Comparison of ENCODE assay signal across 24 mouse cellular contexts in genomic region chr13:63735739-63736138, GRCm38 (mm10).
DNase-seq lines count a peak whose midpoint lies in the region; ATAC-seq and TF ChIP-seq lines count a peak whose summit lies in the region.
"Had no signal": no experiment of that assay in that cellular context is flagged by ENCODE, and none has a peak within 500 bp of the region (broad histone marks: within the 10 kb centered on the region; RNA-seq: fewer than 3 reads in every experiment).

No protein-coding gene starts in this region.

- H3K36me3 ChIP-seq in embryonic facial prominence, embryonic 11.5 days (replicated peaks; ENCODE audit: control insufficient read depth, insufficient read depth, low read depth, low read length) = no peaks in the 10 kb centered on the region
- no peaks in the 10 kb centered on the region for H3K36me3 ChIP-seq in embryonic facial prominence, embryonic 10.5 days (replicated peaks)
- H3K36me3 ChIP-seq in embryonic facial prominence, embryonic 14.5 days (ENCODE audit: control insufficient read depth, insufficient read depth, low read length) = no peaks in the 10 kb centered on the region
- H3K36me3 ChIP-seq in forebrain, postnatal 0 days (ENCODE audit: insufficient read depth) = no peaks in the 10 kb centered on the region
- H3K36me3 ChIP-seq: G1E; heart, embryonic 10.5 days; heart, embryonic 13.5 days; hindbrain, embryonic 12.5 days; hindbrain, embryonic 15.5 days had no signal

- H3K4me2 ChIP-seq in embryonic facial prominence, embryonic 11.5 days (ENCODE audit: low read depth, low read length) = no peak overlapping the region
- H3K4me2 ChIP-seq in embryonic facial prominence, embryonic 14.5 days (ENCODE audit: low read depth, low read length) = no peak overlapping the region
- no peak overlapping the region for H3K4me2 ChIP-seq in forebrain, postnatal 0 days (ENCODE audit: low read depth)
- H3K4me2 ChIP-seq: heart, embryonic 13.5 days; hindbrain, embryonic 12.5 days; hindbrain, embryonic 15.5 days had no signal

- no peak; the same call in 1 of the 2 replicates for ATAC-seq in embryonic facial prominence, embryonic 11.5 days (replicated peaks; ENCODE audit: insufficient number of reproducible peaks, low FRiP score, low TSS enrichment, low read depth)
- ATAC-seq in embryonic facial prominence, embryonic 14.5 days (ENCODE audit: low read depth) = peak; percentile 55; the same call in 1 of the 2 replicates
- ATAC-seq in forebrain, postnatal 0 days = no peak
- ATAC-seq: forebrain, embryonic 14.5 days; intestine, postnatal 0 days had no signal

- peak; percentile 67 for DNase-seq in embryonic facial prominence, embryonic 11.5 days (ENCODE audit: low spot score)
- DNase-seq in embryonic facial prominence, embryonic 10.5 days (ENCODE audit: low spot score) = no peak
- DNase-seq in 3T3-L1 (ENCODE audit: low read depth, low spot score) = peak; percentile 29
- peak; percentile 72 for DNase-seq in embryonic facial prominence, embryonic 14.5 days (ENCODE audit: low spot score)
- peak; percentile 40 for DNase-seq in fibroblast of lung, adult 2 months (ENCODE audit: low read depth)
- DNase-seq in yolk sac, embryonic 10.5 days (ENCODE audit: low spot score) = no peak
- DNase-seq in adrenal gland, postnatal 25 days = no peak
- DNase-seq in forebrain, postnatal 0 days = no peak
- DNase-seq: adrenal gland, adult 2 months; adrenal gland, postnatal 14 days; B cell, adult 2 months; cerebellum, adult 11-12 months; cerebellum, adult 8-10 months; cerebellum, postnatal 14 days; gastrocnemius, postnatal 25 days; heart, adult 2 months had no signal

- H3K4me3 ChIP-seq in embryonic facial prominence, embryonic 11.5 days (ENCODE audit: low read depth, low read length) = no peak overlapping the region
- no peak overlapping the region for H3K4me3 ChIP-seq in embryonic facial prominence, embryonic 10.5 days
- no peak overlapping the region for H3K4me3 ChIP-seq in embryonic facial prominence, embryonic 14.5 days (ENCODE audit: low read depth, low read length)
- H3K4me3 ChIP-seq in forebrain, postnatal 0 days (ENCODE audit: low read depth, low read length) = no peak overlapping the region
- H3K4me3 ChIP-seq: heart, adult 2 months; heart, embryonic 10.5 days; heart, embryonic 13.5 days; hindbrain, embryonic 12.5 days; hindbrain, embryonic 15.5 days had no signal

- H3K27ac ChIP-seq in embryonic facial prominence, embryonic 11.5 days (replicated peaks; ENCODE audit: low read depth, low read length) = no peak overlapping the region
- no peak overlapping the region for H3K27ac ChIP-seq in embryonic facial prominence, embryonic 10.5 days (replicated peaks)
- H3K27ac ChIP-seq in embryonic facial prominence, embryonic 14.5 days (replicated peaks; ENCODE audit: low read depth, low read length) = 0 out of 2 replicates have a peak overlapping the region, but pooled peaks have one; percentile 28
- H3K27ac ChIP-seq in forebrain, postnatal 0 days (ENCODE audit: low read depth, low read length) = no peak overlapping the region
- H3K27ac ChIP-seq: heart, adult 2 months; heart, embryonic 10.5 days; heart, embryonic 13.5 days; hindbrain, embryonic 12.5 days; hindbrain, embryonic 15.5 days had no signal

- no peaks in the 10 kb centered on the region for H3K9me3 ChIP-seq in embryonic facial prominence, embryonic 11.5 days (replicated peaks; ENCODE audit: control insufficient read depth, low read length)
- peaks cover 5% of the 10 kb centered on the region; the same call in 1 of the 2 replicates for H3K9me3 ChIP-seq in embryonic facial prominence, embryonic 10.5 days
- 0 out of 2 replicates have a peak, but pooled peaks cover 4% of the 10 kb centered on the region for H3K9me3 ChIP-seq in embryonic facial prominence, embryonic 14.5 days (ENCODE audit: control insufficient read depth, low read length)
- no peaks in the 10 kb centered on the region for H3K9me3 ChIP-seq in forebrain, postnatal 0 days (ENCODE audit: low read length)
- H3K9me3 ChIP-seq: heart, embryonic 10.5 days; hindbrain, embryonic 15.5 days had no signal

- H3K27me3 ChIP-seq in embryonic facial prominence, embryonic 11.5 days (ENCODE audit: control insufficient read depth, insufficient read depth, low read length) = no peaks in the 10 kb centered on the region
- no peaks in the 10 kb centered on the region for H3K27me3 ChIP-seq in embryonic facial prominence, embryonic 10.5 days (replicated peaks; ENCODE audit: low read depth, poor library complexity, severe bottlenecking)
- H3K27me3 ChIP-seq in embryonic facial prominence, embryonic 14.5 days (replicated peaks; ENCODE audit: control insufficient read depth, insufficient read depth, low read length) = no peaks in the 10 kb centered on the region
- H3K27me3 ChIP-seq in forebrain, postnatal 0 days (ENCODE audit: insufficient read depth, low read length) = no peaks in the 10 kb centered on the region
- H3K27me3 ChIP-seq: CH12.LX; heart, embryonic 13.5 days; hindbrain, embryonic 12.5 days; hindbrain, embryonic 15.5 days had no signal

- 46% methylated on average over 5 of the region's 5 CpGs for WGBS in embryonic facial prominence, embryonic 11.5 days
- 59% methylated on average over 5 of the region's 5 CpGs for WGBS in embryonic facial prominence, embryonic 10.5 days
- WGBS in embryonic facial prominence, embryonic 14.5 days = 39% methylated on average over 5 of the region's 5 CpGs
- WGBS in forebrain, postnatal 0 days = 78% methylated on average over 5 of the region's 5 CpGs

- no peak for TF ChIP-seq CTCF in forebrain, postnatal 0 days (IDR thresholded peaks at IDR 0.05; ENCODE audit: low read depth)

- no peak overlapping the region for H3K9ac ChIP-seq in embryonic facial prominence, embryonic 11.5 days (replicated peaks; ENCODE audit: low read length)
- H3K9ac ChIP-seq in embryonic facial prominence, embryonic 14.5 days (ENCODE audit: low read depth, low read length) = no peak overlapping the region
- no peak overlapping the region for H3K9ac ChIP-seq in forebrain, postnatal 0 days
- H3K9ac ChIP-seq: heart, embryonic 13.5 days; hindbrain, embryonic 12.5 days; hindbrain, embryonic 15.5 days had no signal

- H3K4me1 ChIP-seq in embryonic facial prominence, embryonic 11.5 days (ENCODE audit: control insufficient read depth, insufficient read depth, low read length) = no peaks in the 10 kb centered on the region
- H3K4me1 ChIP-seq in embryonic facial prominence, embryonic 10.5 days = peaks cover 11% of the 10 kb centered on the region
- peaks cover 6% of the 10 kb centered on the region; the same call in 1 of the 2 replicates for H3K4me1 ChIP-seq in embryonic facial prominence, embryonic 14.5 days (ENCODE audit: control insufficient read depth, insufficient read depth, low read length)
- H3K4me1 ChIP-seq in forebrain, postnatal 0 days (ENCODE audit: insufficient read depth) = no peaks in the 10 kb centered on the region
- H3K4me1 ChIP-seq: heart, embryonic 10.5 days; heart, embryonic 13.5 days; hindbrain, embryonic 12.5 days; hindbrain, embryonic 15.5 days had no signal

Comparison
In these comparisons a context has a peak if more than half of its experiments do, and no peak if none do; other contexts are left out.
1. DNase-seq: peak in embryonic facial prominence, embryonic 11.5 days (single experiment), 3T3-L1 (single experiment), embryonic facial prominence, embryonic 14.5 days (single experiment) and fibroblast of lung, adult 2 months (single experiment); none in embryonic facial prominence, embryonic 10.5 days (single experiment), yolk sac, embryonic 10.5 days (single experiment), adrenal gland, postnatal 25 days (single experiment) and forebrain, postnatal 0 days (single experiment).